Mouse (Mus musculus) stomach, postnatal 0 days (tissue): ENCODE results near the gene Phip.

Experiments
- CTCF ChIP-seq: IDR thresholded peaks from 2 replicates; pipeline ENCODE4 v1.5.1; 2016; ENCODE audit warnings: antibody characterized with exemption, low read depth, mild to moderate bottlenecking, moderate library complexity
- EP300 ChIP-seq: optimal IDR thresholded peaks from 2 replicates; pipeline ENCODE3; 2016; ENCODE audit warnings: antibody characterized with exemption

GRCm38 (mm10) chr9:83014516-83014915 lies 39.2 kb upstream of the Phip start:
- TF ChIP-seq CTCF (no peak), EP300 (no peak)
